Mouse (Mus musculus): Measurements from ENCODE around the gene Slfnl1. TPM values are rescaled to one million over a fixed set of nuclear protein-coding genes. Genes with fewer than 3 reads are reported as not detected.

Slfnl1 gene
- not detected in 2 replicates for polyA plus RNA-seq (2021; fragmentation: Nextera tagmentation)
- long read RNA-seq, experiment 1 = 0 reads
- long read RNA-seq, experiment 2 = 0 reads

DNA sequence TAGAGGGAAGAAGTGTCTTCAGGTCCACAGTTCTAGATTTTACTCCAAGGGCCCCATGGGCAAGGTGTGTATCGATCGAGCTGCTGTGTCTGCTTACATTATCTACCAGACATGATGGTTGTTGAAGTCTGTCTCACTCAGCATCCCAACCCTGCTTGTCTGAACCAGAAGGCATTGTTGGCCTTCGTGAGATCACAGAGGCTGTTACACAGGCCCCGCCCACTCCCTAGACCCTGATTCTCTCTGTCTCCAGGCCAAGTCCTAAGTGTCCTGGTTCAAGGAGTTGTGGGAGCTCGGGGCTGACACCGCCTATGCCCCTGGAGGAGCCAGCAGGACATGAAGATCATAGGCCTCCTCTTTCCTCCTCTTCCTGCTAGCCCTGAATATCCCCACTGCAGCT lies at the start of gene Slfnl1:
Gene Slfnl1 (plus strand): TSS at position 246 of the 400 bp plus-strand sequence.

GRCm38 (mm10) chr4:120569486-120570437 lies 37.7 kb downstream of the Slfnl1 start, which contains the start of gene Ctps:
Ctps (minus strand) TSS chr4:120570276.

Other genes starting within 250 kb of the Slfnl1 start
- gene Foxo6, start 244.9 kb upstream of the Slfnl1 start, polyA plus RNA-seq (2021; fragmentation: Nextera tagmentation) = 1.1 and 1.5 TPM in 2 replicates
- gene Scmh1, start 127.0 kb upstream of the Slfnl1 start, polyA plus RNA-seq (2021; fragmentation: Nextera tagmentation) = 35.8 and 56.0 TPM in 2 replicates
- 26.3 and 28.2 TPM in 2 replicates for gene Ctps, start 38.0 kb downstream of the Slfnl1 start, polyA plus RNA-seq (2021; fragmentation: Nextera tagmentation)
- not detected in 2 replicates for gene Gm8439, start 56.5 kb downstream of the Slfnl1 start, polyA plus RNA-seq (2021; fragmentation: Nextera tagmentation)
- 4.5 and 8.5 TPM in 2 replicates for gene Cited4, start 134.3 kb downstream of the Slfnl1 start, polyA plus RNA-seq (2021; fragmentation: Nextera tagmentation)
- gene Kcnq4, start 216.4 kb downstream of the Slfnl1 start, polyA plus RNA-seq (2021; fragmentation: Nextera tagmentation) = 0.70 and 1.4 TPM in 2 replicates